Mouse (Mus musculus): ENCODE results near the gene H2-Ab1.

DNA sequence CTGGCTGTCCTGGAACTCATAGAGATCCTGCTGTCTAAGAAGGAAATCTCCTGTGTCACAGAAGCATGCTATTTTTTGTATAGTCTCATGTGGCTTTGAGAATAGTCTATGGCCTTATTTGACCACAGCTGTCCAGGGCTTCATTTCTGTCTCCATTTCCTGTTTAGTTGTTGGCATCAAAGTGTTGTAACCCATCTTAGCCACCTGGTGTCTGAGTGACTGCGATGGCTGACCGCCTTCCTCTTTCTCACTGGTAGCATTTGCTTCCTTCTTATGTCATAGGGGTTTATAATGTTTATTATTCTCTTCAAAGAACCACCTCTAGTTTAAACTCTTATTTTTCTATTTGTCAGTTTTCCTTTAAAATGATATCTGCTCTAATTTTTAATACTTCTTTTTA lies 8.7 kb upstream of the H2-Ab1 start:
- TF ChIP-seq CTCF (IDR thresholded peaks at IDR 0.05) (no peak), POLR2A (IDR thresholded peaks at IDR 0.05; ENCODE audit: insufficient read depth, low read depth, low read length) (no peak), EP300 (IDR thresholded peaks at IDR 0.05; ENCODE audit: insufficient read depth, low read depth, low read length) (no peak)

Measured in heart, adult 2 months (tissue).